Mouse (Mus musculus) limb, embryonic 11.5 days (tissue): ENCODE data around the gene Comp. TPM values are rescaled to one million over a fixed set of nuclear protein-coding genes. Genes with fewer than 3 reads are reported as not detected.

Source experiments
- ATAC-seq: fragments of 200-750 bp; cut with Nextera tagmentation; 2 replicates; pipeline ENCODE4 v1.8.0; 2017; ENCODE audit warnings: low read depth; ENCODE audit not compliant: insufficient number of reproducible peaks, low FRiP score, low TSS enrichment
- DNase-seq: peaks from one replicate; pipeline ENCODE4 v3.0.0-alpha.2; 2015; ENCODE audit warnings: low spot score
- H3K27ac ChIP-seq: fragments of 300-500 bp; sonication (generic); replicated peaks from 2 replicates; pipeline ENCODE4 v1.5.1; 2014; ENCODE audit warnings: low read depth, mild to moderate bottlenecking, low read length
- H3K27me3 ChIP-seq: fragments of 300-500 bp; sonication (generic); 2 replicates; pipeline ENCODE4 v1.6.1; 2014; ENCODE audit warnings: mild to moderate bottlenecking, low read length, mixed read lengths; ENCODE audit not compliant: control insufficient read depth, insufficient read depth
- H3K36me3 ChIP-seq: fragments of 300-500 bp; sonication (generic); 2 replicates; pipeline ENCODE4 v1.6.1; 2014; ENCODE audit warnings: mild to moderate bottlenecking, low read length, moderate library complexity, mixed read lengths; ENCODE audit not compliant: control insufficient read depth, insufficient read depth
- H3K4me1 ChIP-seq: fragments of 300-500 bp; sonication (generic); 2 replicates; pipeline ENCODE4 v1.6.1; 2014; ENCODE audit warnings: low read length, mixed read lengths; ENCODE audit not compliant: control insufficient read depth, insufficient read depth
- H3K4me2 ChIP-seq: fragments of 300-500 bp; sonication (generic); 2 replicates; pipeline ENCODE4 v1.6.1; 2014; ENCODE audit warnings: low read depth, mild to moderate bottlenecking, moderate library complexity; ENCODE audit not compliant: severe bottlenecking
- H3K4me3 ChIP-seq: fragments of 300-500 bp; sonication (generic); 2 replicates; pipeline ENCODE4 v1.5.1; 2014; ENCODE audit warnings: low read depth, low read length
- H3K9ac ChIP-seq: fragments of 300-500 bp; sonication (generic); 2 replicates; pipeline ENCODE4 v1.6.1; 2014; ENCODE audit warnings: mild to moderate bottlenecking, low read length
- H3K9me3 ChIP-seq: fragments of 300-500 bp; sonication (generic); 2 replicates; pipeline ENCODE4 v1.6.1; 2016; ENCODE audit warnings: low read length; ENCODE audit not compliant: control insufficient read depth
- WGBS: fragments of 180-500 bp; shearing (Covaris S2); extraction: QIAGEN DNeasy Blood & Tissue Kit; methylation state at CpG from one replicate; pipeline ENCODE4 v1.1.7; 2014; 5-methylcytosine and 5-hydroxymethylcytosine counted together
- polyA plus RNA-seq: library from polyadenylated mRNA; unstranded; fragments of >200 nt; fragmentation: Nextera tagmentation; extraction: Ambion mirVana; gene quantifications from 2 replicates; pipeline ENCODE4 v1.2.1, GENCODE M21; 2014

The Comp gene
- polyA plus RNA-seq, 1 experiment from 2014 or later: 0.43 TPM

- no peaks in the 10 kb centered on the region for H3K36me3 ChIP-seq
- H3K27ac ChIP-seq: no peak overlapping the region
- ATAC-seq: no peak
- no peaks in the 10 kb centered on the region for H3K27me3 ChIP-seq
- no peak overlapping the region for H3K9ac ChIP-seq
- no peak overlapping the region for H3K4me2 ChIP-seq
- WGBS: 76% methylated on average over 18 of the region's 18 CpGs
- no peak for DNase-seq
- no peak overlapping the region for H3K4me3 ChIP-seq
- H3K9me3 ChIP-seq: no peaks in the 10 kb centered on the region
- H3K4me1 ChIP-seq: peaks cover 10% of the 10 kb centered on the region; the same call in 1 of the 2 replicates
Measured at GRCm38 (mm10) chr8:70421349-70422104, 48.2 kb downstream of the Comp start.

- Histone ChIP-seq H3K4me1 (peaks cover 4% of the 10 kb centered on the region; the same call in 1 of the 2 replicates), H3K27me3 (no peaks in the 10 kb centered on the region), H3K9me3 (no peaks in the 10 kb centered on the region), H3K36me3 (no peaks in the 10 kb centered on the region), H3K9ac (no peak overlapping the region), H3K27ac (no peak overlapping the region), H3K4me2 (no peak overlapping the region), H3K4me3 (no peak overlapping the region)
- WGBS: 95% methylated on average over 2 of the region's 2 CpGs
- DNase-seq (no peak), ATAC-seq (no peak)
Measured at GRCm38 (mm10) chr8:70422722-70423121, 49.4 kb downstream of the Comp start.

DNA sequence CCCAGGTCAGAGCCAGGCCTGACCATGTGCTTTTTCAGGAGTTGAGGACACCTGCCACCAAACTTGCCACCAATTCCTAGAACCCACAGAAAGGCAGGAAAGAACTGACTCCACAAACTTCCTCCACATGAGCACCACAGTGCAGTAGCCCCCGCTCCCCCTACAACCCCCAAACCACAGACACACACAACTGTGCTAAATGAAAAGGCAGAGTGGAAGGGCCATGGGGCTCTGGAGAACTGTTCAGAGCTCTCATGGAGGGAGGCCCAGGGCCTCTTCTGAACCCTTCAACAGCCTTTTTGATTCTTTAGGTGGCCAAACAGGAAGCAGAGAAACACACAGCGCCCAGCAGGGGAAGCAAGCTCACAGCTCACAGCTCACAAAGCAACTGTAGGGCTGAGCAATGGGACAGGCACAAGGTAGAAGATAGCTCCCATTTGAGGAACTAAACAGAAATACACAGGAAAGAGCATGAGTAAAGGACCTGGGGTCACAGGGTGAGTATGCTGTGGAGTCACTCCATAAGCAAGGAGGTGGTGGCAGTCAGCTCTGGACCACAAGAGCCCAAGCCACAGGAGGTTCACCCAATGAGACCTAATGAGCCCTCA is 53.0 kb downstream of the Comp start:
- 90% methylated on average over 2 of the region's 2 CpGs for WGBS
- H3K9ac ChIP-seq: no peak overlapping the region

GRCm38 (mm10) chr8:70431213-70431612 is 57.9 kb downstream of the Comp start:
- Histone ChIP-seq H3K36me3 (no peaks in the 10 kb centered on the region), H3K27me3 (no peaks in the 10 kb centered on the region), H3K27ac (no peak overlapping the region), H3K4me1 (no peaks in the 10 kb centered on the region), H3K4me3 (no peak overlapping the region), H3K9ac (no peak overlapping the region), H3K4me2 (no peak overlapping the region), H3K9me3 (no peaks in the 10 kb centered on the region)
- 97% methylated on average over 4 of the region's 4 CpGs for WGBS
- no peak for DNase-seq
- ATAC-seq: no peak

More for the DNA sequence above, 53.0 kb downstream of the Comp start:
- no peaks in the 10 kb centered on the region for H3K27me3 ChIP-seq
- no peak overlapping the region for H3K4me2 ChIP-seq
- H3K27ac ChIP-seq: no peak overlapping the region
- no peaks in the 10 kb centered on the region for H3K4me1 ChIP-seq
- no peak overlapping the region for H3K4me3 ChIP-seq
- no peak for ATAC-seq
- H3K9me3 ChIP-seq: no peaks in the 10 kb centered on the region
- DNase-seq: no peak
- H3K36me3 ChIP-seq: no peaks in the 10 kb centered on the region

Other genes starting within 250 kb of the Comp start
- 13.7 and 20.8 TPM in 2 replicates for gene Nr2c2ap, start 242.2 kb upstream of the Comp start, polyA plus RNA-seq
- gene Rfxank, start 234.4 kb upstream of the Comp start, polyA plus RNA-seq: 20.0 and 21.3 TPM in 2 replicates
- gene Borcs8, start 234.1 kb upstream of the Comp start, polyA plus RNA-seq: 49.6 and 53.2 TPM in 2 replicates
- gene Mef2b, start 233.8 kb upstream of the Comp start, polyA plus RNA-seq: 0.40 and 0.41 TPM in 2 replicates
- gene Tmem161a, start 201.2 kb upstream of the Comp start, polyA plus RNA-seq: 43.5 and 46.9 TPM in 2 replicates
- 2.1 and 2.4 TPM in 2 replicates for gene Slc25a42, start 161.3 kb upstream of the Comp start, polyA plus RNA-seq
- gene Sugp2, start 139.3 kb upstream of the Comp start, polyA plus RNA-seq: 34.3 and 41.0 TPM in 2 replicates
- 19.8 and 20.1 TPM in 2 replicates for gene Armc6, start 139.1 kb upstream of the Comp start, polyA plus RNA-seq
- gene Homer3, start 90.7 kb upstream of the Comp start, polyA plus RNA-seq: 75.2 and 78.6 TPM in 2 replicates
- gene Ddx49, start 71.1 kb upstream of the Comp start, polyA plus RNA-seq: 55.8 and 62.1 TPM in 2 replicates
- 263 and 281 TPM in 2 replicates for gene Cope, start 71.0 kb upstream of the Comp start, polyA plus RNA-seq
- gene Cers1, start 57.8 kb upstream of the Comp start, polyA plus RNA-seq: 4.7 and 6.0 TPM in 2 replicates
- gene Gdf1, start 43.7 kb upstream of the Comp start, polyA plus RNA-seq: 2.9 and 4.2 TPM in 2 replicates
- 23.2 and 25.1 TPM in 2 replicates for gene Upf1, start 20.3 kb upstream of the Comp start, polyA plus RNA-seq
- gene Crtc1, start 66.0 kb downstream of the Comp start, polyA plus RNA-seq: 16.6 and 19.8 TPM in 2 replicates
- 18.9 and 21.7 TPM in 2 replicates for gene Klhl26, start 103.4 kb downstream of the Comp start, polyA plus RNA-seq
- gene Tmem59l, start 113.8 kb downstream of the Comp start, polyA plus RNA-seq: 20.0 and 20.8 TPM in 2 replicates
- gene Crlf1, start 119.6 kb downstream of the Comp start, polyA plus RNA-seq: 85.8 and 102 TPM in 2 replicates
- gene Rex1bd, start 133.2 kb downstream of the Comp start, polyA plus RNA-seq: 126 and 138 TPM in 2 replicates
- gene Uba52, start 137.2 kb downstream of the Comp start, polyA plus RNA-seq: 926 and 927 TPM in 2 replicates
- gene Fkbp8, start 154.2 kb downstream of the Comp start, polyA plus RNA-seq: 221 and 233 TPM in 2 replicates
- gene Kxd1, start 154.4 kb downstream of the Comp start, polyA plus RNA-seq: 47.0 and 47.6 TPM in 2 replicates
- 19.5 and 20.1 TPM in 2 replicates for gene Ell, start 165.9 kb downstream of the Comp start, polyA plus RNA-seq
- 100 and 114 TPM in 2 replicates for gene Isyna1, start 220.8 kb downstream of the Comp start, polyA plus RNA-seq
- 167 and 177 TPM in 2 replicates for gene Ssbp4, start 235.3 kb downstream of the Comp start, polyA plus RNA-seq
- 0.57 TPM in 2 replicates for gene Lrrc25, start 242.6 kb downstream of the Comp start, polyA plus RNA-seq